Mouse (Mus musculus): ENCODE data around the gene Ptprk. TPM values are rescaled to one million over a fixed set of nuclear protein-coding genes. Genes with fewer than 3 reads are reported as not detected.

The Ptprk gene
- polyA plus RNA-seq, 1 experiment from 2014 or later: 25.4 TPM

DNA sequence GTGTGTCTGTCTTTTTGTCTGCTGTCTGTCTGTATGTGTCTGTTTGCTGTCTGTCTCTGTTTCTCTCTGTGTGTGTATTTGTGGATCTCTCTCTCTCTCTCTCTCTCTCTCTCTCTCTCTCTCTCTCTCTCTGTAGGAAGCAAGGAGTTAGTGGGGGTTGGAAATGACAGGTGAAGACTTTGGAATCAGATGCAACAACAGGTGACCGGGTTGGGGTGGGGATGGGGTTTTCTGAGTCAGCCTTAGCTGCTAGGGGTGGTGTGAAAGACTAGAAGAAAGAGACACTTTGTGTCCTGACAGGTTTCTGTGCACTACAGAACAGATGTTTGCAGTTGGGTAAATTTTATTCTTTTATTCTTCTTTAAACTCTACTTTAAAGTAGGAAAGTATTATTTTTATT lies 9.0 kb downstream of the Ptprk start:
- Histone ChIP-seq H3K9ac (no peak overlapping the region), H3K9me3 (no peaks in the 10 kb centered on the region), H3K4me1 (0 out of 2 replicates have a peak, but pooled peaks cover 4% of the 10 kb centered on the region), H3K4me3 (replicated peaks) (no peak overlapping the region), H3K27ac (no peak overlapping the region), H3K36me3 (replicated peaks) (no peaks in the 10 kb centered on the region), H3K4me2 (no peak overlapping the region), H3K27me3 (no peaks in the 10 kb centered on the region)
- no peak for ATAC-seq (ENCODE audit: low FRiP score)
- WGBS: 100% methylated on average over 1 of the region's 1 CpGs

DNA sequence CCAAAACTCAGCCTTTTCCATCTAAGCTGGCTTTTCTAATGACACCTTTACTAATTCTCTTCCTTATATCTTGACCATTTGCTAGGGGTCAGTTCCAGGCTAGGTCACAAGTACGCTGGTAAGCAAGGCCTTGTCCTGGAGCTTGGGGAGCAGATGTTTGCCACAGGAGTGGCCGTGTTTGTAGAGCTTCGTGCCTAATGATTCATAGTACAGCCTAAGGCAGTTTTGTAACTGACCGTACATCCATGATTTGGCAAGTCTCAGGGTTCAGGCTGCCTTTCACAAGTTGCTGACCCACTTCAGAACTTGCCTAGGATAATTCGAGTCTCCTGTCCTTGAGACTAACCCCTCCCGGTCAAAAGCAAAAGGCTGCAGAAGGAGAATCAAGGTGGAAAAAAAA lies 12.7 kb downstream of the Ptprk start:
- H3K9me3 ChIP-seq: no peaks in the 10 kb centered on the region
- H3K4me3 ChIP-seq (replicated peaks): no peak overlapping the region
- no peak overlapping the region for H3K4me2 ChIP-seq
- H3K36me3 ChIP-seq (replicated peaks): no peaks in the 10 kb centered on the region
- H3K27me3 ChIP-seq: no peaks in the 10 kb centered on the region
- no peak overlapping the region for H3K27ac ChIP-seq
- 0 out of 2 replicates have a peak, but pooled peaks cover 4% of the 10 kb centered on the region for H3K4me1 ChIP-seq
- no peak for ATAC-seq (ENCODE audit: low FRiP score)
- WGBS: 72% methylated on average over 6 of the region's 6 CpGs
- H3K9ac ChIP-seq: no peak overlapping the region

DNA sequence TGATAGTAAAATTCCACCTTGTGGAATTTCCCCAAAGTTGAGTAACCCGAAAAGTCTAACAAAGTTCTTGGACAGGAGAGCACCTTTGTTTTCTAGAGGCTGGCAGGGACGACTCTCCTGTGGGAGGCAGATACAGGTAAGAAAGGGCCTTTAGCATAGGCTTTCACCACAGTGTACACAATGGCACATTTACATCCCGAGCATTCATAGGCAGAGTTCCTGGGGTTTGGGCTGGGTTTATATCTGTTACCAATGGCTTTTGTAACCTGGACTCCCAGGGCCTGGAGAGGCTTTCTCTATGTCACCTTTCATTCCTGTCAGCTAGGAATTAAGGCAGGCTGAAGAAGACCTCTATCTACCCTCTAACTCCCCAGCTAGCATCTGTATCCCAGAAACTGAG lies 13.1 kb downstream of the Ptprk start:
- H3K9ac ChIP-seq: no peak overlapping the region
- H3K4me2 ChIP-seq: no peak overlapping the region
- 53% methylated on average over 3 of the region's 3 CpGs for WGBS
- ATAC-seq (ENCODE audit: low FRiP score): no peak
- no peak overlapping the region for H3K27ac ChIP-seq
- no peaks in the 10 kb centered on the region for H3K9me3 ChIP-seq
- H3K4me1 ChIP-seq: 0 out of 2 replicates have a peak, but pooled peaks cover 4% of the 10 kb centered on the region
- no peak overlapping the region for H3K4me3 ChIP-seq (replicated peaks)
- no peaks in the 10 kb centered on the region for H3K36me3 ChIP-seq (replicated peaks)
- no peaks in the 10 kb centered on the region for H3K27me3 ChIP-seq

DNA sequence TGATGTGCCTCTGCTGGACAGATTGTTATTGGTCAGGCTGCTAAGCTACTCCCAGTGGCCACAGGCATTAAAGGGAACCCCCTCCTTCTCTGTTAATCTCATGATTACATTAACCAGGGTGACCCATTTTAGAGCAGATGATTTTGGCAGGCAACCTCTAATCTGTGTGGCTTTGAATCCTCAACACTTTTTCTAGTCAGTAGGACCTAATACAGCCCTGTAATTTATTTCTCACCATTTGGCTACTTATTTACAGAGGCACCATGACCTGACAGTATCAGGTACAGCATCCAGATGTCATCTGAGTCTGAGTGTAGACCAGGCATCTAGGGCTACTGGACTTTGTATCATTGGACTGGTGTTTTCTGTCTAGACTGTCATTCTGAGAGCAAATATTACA lies 21.4 kb downstream of the Ptprk start:
- ATAC-seq (ENCODE audit: low FRiP score): no peak
- Histone ChIP-seq H3K27me3 (no peaks in the 10 kb centered on the region), H3K4me3 (replicated peaks) (no peak overlapping the region), H3K36me3 (replicated peaks) (no peaks in the 10 kb centered on the region), H3K4me2 (no peak overlapping the region), H3K4me1 (no peaks in the 10 kb centered on the region), H3K9me3 (no peaks in the 10 kb centered on the region), H3K27ac (no peak overlapping the region), H3K9ac (no peak overlapping the region)

DNA sequence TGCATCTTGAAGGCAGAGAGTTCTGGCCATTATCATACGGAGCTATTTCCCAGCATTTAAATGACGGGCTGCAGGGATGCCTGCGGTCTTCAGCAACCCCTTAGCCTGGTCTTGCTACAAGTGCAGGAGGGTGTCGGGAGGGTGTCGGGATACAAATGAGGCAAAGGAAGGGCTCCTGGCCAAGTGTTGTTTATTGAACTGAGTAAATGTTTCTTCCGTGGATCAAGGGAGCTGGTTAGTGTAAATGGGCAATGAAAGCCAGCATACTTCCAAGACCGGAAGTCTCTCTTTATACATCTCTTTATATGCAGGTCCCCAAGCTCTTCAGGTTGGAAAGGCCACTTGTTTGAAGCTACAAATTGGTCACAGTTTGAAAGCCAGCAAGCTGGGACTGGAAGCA lies 23.0 kb downstream of the Ptprk start:
- H3K27ac ChIP-seq: no peak overlapping the region
- ATAC-seq (ENCODE audit: low FRiP score): no peak
- no peak overlapping the region for H3K4me3 ChIP-seq (replicated peaks)
- H3K36me3 ChIP-seq (replicated peaks): no peaks in the 10 kb centered on the region
- H3K9ac ChIP-seq: no peak overlapping the region
- 81% methylated on average over 7 of the region's 7 CpGs for WGBS
- H3K9me3 ChIP-seq: no peaks in the 10 kb centered on the region
- no peak overlapping the region for H3K4me2 ChIP-seq
- no peaks in the 10 kb centered on the region for H3K4me1 ChIP-seq
- H3K27me3 ChIP-seq: no peaks in the 10 kb centered on the region

DNA sequence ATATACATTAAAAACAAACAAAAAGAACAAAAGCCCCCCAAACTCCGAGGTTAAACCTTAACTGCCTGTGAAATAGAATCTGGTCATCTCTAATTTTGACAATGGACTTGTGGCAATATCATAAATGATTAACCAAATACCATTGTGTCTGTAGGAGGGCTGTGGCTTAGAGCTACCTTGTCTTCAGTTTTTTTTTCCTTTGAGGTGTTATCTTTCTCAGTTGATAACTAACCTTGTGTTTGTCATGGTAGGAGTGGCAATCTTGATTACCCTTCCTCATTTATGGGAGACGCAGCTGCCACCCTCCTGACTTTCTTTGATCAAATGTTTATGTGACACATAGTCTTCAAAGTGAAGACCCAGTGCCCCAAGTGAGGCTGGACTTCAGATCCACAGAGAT lies 24.3 kb downstream of the Ptprk start:
- no peaks in the 10 kb centered on the region for H3K27me3 ChIP-seq

DNA sequence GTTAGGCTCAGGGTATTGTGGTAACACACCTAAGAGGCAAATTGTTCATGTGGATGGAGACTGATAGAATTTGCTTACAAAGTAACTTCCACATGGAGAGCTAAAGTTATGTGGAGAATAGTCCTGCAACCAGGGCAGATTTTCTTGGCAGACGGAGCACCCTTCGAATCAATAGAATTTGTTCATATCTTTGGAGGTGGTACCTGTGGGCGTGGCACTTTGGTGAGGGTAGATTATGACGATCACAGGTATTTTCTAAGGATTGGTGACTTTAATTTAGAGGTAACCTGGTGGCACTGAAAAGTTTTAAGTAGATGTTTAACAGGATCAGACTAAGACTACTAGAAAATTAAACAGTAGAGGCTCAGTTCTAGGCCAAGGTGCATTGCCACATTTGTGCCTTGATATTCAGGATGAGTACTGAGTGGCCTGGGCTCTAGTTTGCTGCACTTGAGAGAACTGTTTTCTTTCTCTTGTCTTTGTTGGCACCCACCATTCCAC lies 28.8 kb downstream of the Ptprk start:
- 94% methylated on average over 4 of the region's 4 CpGs for WGBS
- H3K9me3 ChIP-seq: no peaks in the 10 kb centered on the region
- no peak overlapping the region for H3K9ac ChIP-seq
- H3K27ac ChIP-seq: no peak overlapping the region
- H3K4me2 ChIP-seq: no peak overlapping the region
- no peak overlapping the region for H3K4me3 ChIP-seq (replicated peaks)
- H3K36me3 ChIP-seq (replicated peaks): no peaks in the 10 kb centered on the region
- H3K4me1 ChIP-seq: no peaks in the 10 kb centered on the region
- ATAC-seq (ENCODE audit: low FRiP score): no peak
- H3K27me3 ChIP-seq: no peaks in the 10 kb centered on the region

More for the DNA sequence above, 24.3 kb downstream of the Ptprk start:
- ATAC-seq (ENCODE audit: low FRiP score): no peak
- Histone ChIP-seq H3K9me3 (no peaks in the 10 kb centered on the region), H3K36me3 (replicated peaks) (no peaks in the 10 kb centered on the region), H3K27ac (no peak overlapping the region), H3K4me2 (no peak overlapping the region), H3K9ac (no peak overlapping the region), H3K4me1 (no peaks in the 10 kb centered on the region), H3K4me3 (replicated peaks) (no peak overlapping the region)
- WGBS: 92% methylated on average over 2 of the region's 2 CpGs

DNA sequence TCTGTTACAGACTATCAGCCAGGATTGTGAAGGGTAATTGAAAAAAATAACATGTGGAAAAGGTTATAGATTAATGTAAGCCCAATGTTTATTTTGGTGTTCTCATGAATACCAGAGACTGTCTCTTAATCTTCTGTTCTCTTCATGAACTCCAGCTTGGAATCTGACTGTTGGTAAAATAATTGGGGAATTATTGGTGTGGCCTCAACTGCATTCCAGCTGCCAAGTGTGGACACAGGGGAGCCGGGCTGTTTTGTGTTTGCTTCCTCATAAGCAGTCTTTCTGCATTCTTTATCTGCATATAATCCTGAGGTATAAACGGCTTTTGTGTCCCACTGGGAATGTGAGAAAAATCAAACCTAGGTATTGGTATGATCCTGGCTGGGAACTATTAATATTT lies 29.3 kb downstream of the Ptprk start:
- 72% methylated on average over 2 of the region's 2 CpGs for WGBS
- no peak for ATAC-seq (ENCODE audit: low FRiP score)
- Histone ChIP-seq H3K9me3 (no peaks in the 10 kb centered on the region), H3K27me3 (no peaks in the 10 kb centered on the region), H3K36me3 (replicated peaks) (no peaks in the 10 kb centered on the region), H3K9ac (no peak overlapping the region), H3K4me3 (replicated peaks) (no peak overlapping the region), H3K4me1 (no peaks in the 10 kb centered on the region), H3K4me2 (no peak overlapping the region), H3K27ac (no peak overlapping the region)

DNA sequence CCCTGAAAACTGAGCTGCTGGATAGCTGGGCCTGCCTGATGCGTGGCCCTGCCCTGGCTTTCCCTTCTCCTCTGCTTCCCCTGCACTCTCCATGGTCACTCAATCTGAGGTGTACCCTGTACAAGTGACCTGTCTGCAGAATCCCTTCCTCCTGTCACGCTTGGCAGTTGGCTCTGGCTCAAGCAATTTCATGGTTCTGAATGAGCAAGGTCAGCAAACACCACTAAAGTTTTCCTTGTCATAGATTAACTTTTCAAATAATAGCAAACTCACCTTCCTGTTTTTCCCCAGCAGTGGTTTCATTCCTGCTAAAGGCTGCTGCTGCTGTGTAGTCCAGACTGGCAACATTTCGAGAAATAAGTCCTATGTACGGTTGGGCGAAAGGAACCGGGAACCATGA lies 30.6 kb downstream of the Ptprk start:
- no peak for ATAC-seq (ENCODE audit: low FRiP score)
- WGBS: 92% methylated on average over 6 of the region's 6 CpGs
- Histone ChIP-seq H3K27me3 (no peaks in the 10 kb centered on the region), H3K4me3 (replicated peaks) (no peak overlapping the region), H3K9ac (no peak overlapping the region), H3K9me3 (no peaks in the 10 kb centered on the region), H3K4me1 (peaks cover 4% of the 10 kb centered on the region; the same call in 1 of the 2 replicates), H3K27ac (no peak overlapping the region), H3K4me2 (no peak overlapping the region), H3K36me3 (replicated peaks) (no peaks in the 10 kb centered on the region)

DNA sequence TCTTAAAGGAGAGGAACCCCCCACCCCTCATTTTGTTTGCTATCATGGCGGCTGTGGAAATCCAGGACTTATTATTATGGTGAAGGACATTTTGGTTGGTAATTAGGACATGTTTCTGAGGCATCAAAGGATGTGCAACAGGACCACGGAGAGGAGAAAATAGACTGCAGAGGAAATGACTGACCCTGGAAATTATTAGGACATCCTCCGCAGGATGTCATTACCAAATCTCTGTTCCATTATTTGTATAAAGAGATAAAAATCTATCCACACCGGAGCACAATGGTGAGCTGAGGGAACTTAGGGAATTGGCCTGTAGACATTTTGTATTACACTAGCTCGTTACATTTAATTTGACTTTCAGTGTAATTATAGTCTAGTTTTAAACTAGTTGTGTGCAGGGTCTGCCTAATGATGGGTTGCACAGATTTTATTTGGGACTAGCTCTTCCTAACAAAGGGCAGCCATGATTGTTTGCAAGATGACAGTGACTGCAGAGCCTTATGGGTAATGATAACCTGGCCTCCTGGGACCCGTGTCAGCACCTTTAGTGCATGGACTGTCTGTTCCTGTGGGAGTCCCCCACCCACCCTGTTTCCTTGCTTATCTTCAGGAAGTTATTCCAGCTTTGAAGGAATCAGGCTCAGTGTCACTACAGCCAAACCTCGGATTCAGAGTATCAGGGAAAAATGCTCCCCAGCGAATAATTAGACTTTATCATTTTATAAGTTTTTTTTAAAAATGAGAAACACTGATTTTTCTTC lies 38.4 kb downstream of the Ptprk start:
- H3K9me3 ChIP-seq: no peaks in the 10 kb centered on the region
- H3K9ac ChIP-seq: no peak overlapping the region
- H3K36me3 ChIP-seq (replicated peaks): no peaks in the 10 kb centered on the region
- H3K4me3 ChIP-seq (replicated peaks): no peak overlapping the region
- WGBS: 72% methylated on average over 8 of the region's 8 CpGs
- peaks cover 6% of the 10 kb centered on the region; the same call in 1 of the 2 replicates for H3K4me1 ChIP-seq
- ATAC-seq (ENCODE audit: low FRiP score): no peak
- H3K4me2 ChIP-seq: no peak overlapping the region
- H3K27ac ChIP-seq: no peak overlapping the region
- no peaks in the 10 kb centered on the region for H3K27me3 ChIP-seq

DNA sequence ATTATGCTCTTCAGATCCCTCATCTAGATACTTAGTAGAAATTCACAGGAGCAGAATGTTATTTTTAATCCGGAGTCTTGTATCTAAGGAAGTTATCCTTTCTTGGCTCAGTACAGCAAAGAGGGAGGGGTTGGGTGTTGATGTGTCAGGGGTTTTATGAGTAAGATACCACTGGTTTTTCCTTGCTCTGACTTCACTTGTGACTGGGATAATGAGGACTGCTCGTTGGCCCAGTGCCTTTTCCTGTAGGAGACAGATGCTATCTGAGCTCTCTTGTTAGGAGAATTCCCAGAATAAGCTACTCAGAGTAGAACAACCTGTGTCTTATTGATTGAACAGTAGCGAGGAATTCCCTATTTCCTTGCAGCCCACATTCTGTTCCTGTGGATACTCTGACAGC lies 39.3 kb downstream of the Ptprk start:
- H3K9me3 ChIP-seq: no peaks in the 10 kb centered on the region
- no peak for ATAC-seq (ENCODE audit: low FRiP score)
- no peaks in the 10 kb centered on the region for H3K27me3 ChIP-seq
- no peaks in the 10 kb centered on the region for H3K36me3 ChIP-seq (replicated peaks)
- H3K4me3 ChIP-seq (replicated peaks): no peak overlapping the region
- no peak overlapping the region for H3K9ac ChIP-seq
- no peak overlapping the region for H3K4me2 ChIP-seq
- H3K27ac ChIP-seq: no peak overlapping the region
- WGBS: 89% methylated on average over 3 of the region's 3 CpGs
- H3K4me1 ChIP-seq: peaks cover 6% of the 10 kb centered on the region; the same call in 1 of the 2 replicates

DNA sequence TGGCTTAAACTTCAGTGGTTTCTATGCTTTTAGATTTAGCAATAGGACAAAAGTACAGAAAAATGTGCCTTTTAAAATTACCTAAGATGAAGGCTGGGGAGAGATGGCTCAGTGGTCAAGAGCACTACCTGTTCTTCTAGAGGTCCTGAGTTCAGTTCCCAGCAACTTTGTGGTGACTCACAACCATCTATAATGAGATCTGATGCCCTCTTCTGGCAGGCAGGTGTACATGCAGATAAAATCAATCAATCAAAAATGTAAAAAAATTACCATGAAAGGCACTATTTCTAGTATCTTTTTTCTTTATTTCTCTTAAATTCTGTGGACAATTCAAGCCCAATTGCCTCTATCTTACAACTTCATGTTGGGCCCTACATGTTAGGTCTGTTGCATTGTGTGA lies 42.4 kb downstream of the Ptprk start:
- Histone ChIP-seq H3K9me3 (no peaks in the 10 kb centered on the region), H3K36me3 (replicated peaks) (no peaks in the 10 kb centered on the region), H3K4me1 (no peaks in the 10 kb centered on the region), H3K4me2 (no peak overlapping the region), H3K27ac (no peak overlapping the region), H3K27me3 (no peaks in the 10 kb centered on the region), H3K4me3 (replicated peaks) (no peak overlapping the region), H3K9ac (no peak overlapping the region)
- no peak for ATAC-seq (ENCODE audit: low FRiP score)

DNA sequence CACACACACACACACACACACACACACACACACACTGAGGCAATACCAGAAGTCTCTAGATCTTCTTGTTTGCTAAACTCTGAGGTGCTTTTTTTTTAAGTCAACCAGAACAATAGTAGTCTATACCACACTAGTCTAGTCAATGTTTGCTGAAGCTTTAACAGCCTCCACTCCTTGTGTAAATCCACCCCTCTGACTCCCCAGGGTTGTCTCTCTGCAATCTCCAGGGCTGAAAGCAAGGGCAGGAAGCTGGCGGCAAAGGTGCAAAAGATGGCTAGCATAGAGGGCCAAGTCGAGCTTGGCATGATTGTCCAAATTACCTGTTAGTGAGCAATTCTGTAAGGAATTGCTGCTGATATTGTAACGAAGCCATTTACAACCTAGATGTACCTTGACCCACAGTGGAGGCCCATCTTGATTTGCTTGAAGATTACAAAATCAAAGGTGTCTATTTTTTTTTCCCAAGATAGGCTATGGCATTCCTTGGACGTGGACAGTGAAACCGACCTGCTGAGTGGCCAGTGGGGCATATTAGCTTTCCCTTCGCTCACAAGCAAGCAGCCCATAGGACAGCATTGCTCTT lies 44.3 kb downstream of the Ptprk start:
- Histone ChIP-seq H3K36me3 (replicated peaks) (no peaks in the 10 kb centered on the region), H3K9ac (no peak overlapping the region), H3K4me2 (no peak overlapping the region), H3K4me1 (no peaks in the 10 kb centered on the region), H3K27ac (no peak overlapping the region), H3K27me3 (no peaks in the 10 kb centered on the region), H3K4me3 (replicated peaks) (no peak overlapping the region), H3K9me3 (no peaks in the 10 kb centered on the region)
- no peak for ATAC-seq (ENCODE audit: low FRiP score)
- 91% methylated on average over 6 of the region's 6 CpGs for WGBS

Data from forebrain, embryonic 12.5 days (tissue).